Mouse (Mus musculus) liver (tissue): Measurements from ENCODE around the gene Bmt2.

Experiments
- DNase-seq: peaks from one replicate; pipeline ENCODE4 v3.0.0-alpha.2; 2020; ENCODE audit warnings: mixed read lengths

Bmt2 gene

GRCm38 (mm10) chr6:13614568-13614967 lies 63.2 kb downstream of the Bmt2 start:
- no peak for DNase-seq

DNA sequence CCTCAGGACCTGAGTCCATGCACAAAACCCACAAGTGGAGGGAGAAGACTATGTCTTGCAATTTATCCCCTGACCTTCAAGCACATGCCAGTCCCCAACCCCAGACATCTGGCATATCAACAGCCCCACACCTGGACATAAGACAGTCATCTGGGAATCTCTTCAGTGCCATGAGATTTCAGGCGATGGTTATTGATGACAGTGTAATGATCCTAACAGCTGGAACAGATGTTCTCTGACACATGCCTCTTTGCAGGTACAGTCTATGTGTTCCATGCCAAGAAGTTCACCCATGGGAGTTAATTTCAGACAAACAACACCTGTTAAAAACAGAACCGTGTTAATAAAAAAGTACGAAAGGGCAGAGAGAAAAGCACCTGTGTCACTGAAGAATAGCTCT lies 64.1 kb downstream of the Bmt2 start:
- DNase-seq, result no peak

DNA sequence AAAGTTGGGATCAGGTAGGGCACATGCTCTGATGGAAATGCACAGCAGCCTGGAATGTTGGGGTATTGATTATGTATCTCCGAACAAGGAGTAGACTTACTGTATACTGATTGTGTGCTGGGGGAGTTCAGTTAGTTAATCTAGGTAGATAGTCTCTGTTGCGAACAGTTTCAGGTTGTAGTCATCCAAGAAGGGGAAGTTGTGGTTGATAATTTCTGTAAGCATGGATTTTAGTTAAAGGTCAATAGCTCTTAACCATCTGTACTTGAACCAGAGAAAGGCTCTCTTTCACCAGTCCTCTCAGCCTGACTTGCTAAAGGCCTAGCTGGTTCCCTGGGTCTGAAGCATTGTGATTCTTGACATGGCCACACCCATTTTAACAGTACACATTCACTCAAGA lies 66.9 kb downstream of the Bmt2 start:
- DNase-seq, result no peak

- no peak for DNase-seq
These were observed 68.2 kb downstream of the Bmt2 start for GRCm38 (mm10) chr6:13609353-13610140.

DNA sequence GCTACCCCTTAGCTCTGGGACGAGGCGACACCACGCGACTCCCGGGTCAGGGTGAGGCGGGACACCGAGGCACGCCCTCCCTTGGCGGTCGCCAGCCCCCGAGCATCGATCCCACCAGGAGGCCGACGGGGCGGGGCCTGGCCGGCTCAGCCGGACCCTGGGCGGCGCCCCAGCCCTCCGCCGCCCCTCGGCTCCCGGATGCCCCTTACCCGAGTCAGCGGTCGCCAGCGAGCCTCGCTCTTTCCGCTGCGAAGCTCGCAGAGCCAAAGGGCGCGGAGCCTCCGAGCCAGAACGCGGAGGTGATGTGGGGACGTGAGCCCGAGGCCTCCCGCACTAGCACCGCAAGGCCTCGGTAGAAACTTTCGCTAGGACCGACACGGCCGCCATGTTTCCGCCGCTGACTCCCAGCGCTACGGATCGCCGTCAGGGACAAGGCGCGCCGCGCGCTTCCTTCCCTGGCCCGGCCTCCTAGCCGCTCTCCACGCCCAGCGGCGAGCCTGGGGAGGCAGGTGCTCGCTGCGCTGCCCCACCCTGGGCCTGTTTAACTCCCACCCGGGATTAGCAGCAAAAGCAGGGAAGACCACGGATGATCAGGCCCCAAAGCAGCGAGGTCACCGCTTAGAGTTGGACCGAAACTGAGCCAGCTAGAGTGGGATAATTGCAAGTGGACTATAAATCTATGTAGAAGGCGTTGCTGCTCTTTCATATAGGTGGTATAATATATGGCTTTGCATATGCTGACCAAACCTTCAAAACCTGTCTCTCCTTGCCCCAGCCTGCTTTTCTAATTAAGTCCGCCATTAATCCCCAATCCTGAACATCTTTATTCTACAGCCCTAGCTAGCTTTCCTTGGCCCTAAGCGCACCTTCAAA lies 69.9 kb downstream of the Bmt2 start, which contains the start of gene Tmem168:
Tmem168 (minus strand) TSS at position 480 of the 873 bp plus-strand sequence.
- DNase-seq, result peak; percentile 92

DNA sequence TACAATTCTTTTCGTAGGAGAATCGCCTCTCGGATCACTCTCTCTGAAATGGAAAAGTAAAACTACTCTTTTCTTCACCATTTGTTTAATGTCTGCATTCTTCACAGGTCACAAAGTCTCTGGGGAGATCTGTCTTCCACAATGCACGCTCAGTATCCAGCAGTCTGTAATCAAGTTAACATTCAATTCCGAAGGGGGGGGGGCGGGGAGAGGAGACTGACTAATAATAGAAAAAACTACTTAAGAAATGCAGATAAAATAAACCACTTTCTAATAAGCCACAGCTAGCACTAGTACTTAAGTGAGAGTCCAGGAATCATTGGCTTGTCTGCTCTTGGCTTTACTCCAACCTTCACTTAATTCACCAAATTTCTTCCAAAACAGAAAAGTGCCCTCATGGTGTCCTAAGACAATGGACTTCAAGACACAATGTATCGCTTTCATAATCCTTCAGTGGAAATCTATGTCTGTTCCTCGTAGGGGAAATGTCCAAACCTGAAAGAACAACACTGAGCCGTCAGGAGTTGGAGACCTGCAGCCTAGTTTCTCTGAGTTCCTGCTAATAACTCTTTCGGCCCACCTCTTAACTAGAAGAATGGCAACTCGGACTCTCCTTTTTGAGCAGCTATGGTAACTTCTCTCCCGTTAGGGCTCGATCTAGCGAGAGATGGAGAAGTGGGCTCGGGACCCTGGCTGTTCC lies 70.7 kb downstream of the Bmt2 start:
- no peak for DNase-seq

DNA sequence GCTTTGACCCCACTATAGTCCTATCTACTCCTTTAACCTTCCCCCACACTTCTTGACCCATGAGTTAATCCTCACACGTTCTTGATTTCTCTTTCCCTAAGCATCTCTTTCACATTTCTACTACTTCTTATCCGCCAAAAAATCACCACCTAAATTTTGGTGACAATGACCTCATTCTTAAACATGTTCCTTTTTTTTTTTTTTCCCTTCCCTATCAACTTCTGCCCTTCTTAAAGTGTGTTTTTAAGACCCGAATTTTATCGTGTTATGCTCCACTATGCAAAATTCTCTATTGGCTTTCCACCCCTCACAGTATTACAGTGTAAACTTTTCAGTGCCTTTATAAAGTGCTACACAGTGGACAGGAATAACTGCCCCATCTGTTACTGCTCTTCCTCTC lies 71.4 kb downstream of the Bmt2 start:
- no peak for DNase-seq

GRCm38 (mm10) chr6:13603134-13603533 lies 74.6 kb downstream of the Bmt2 start:
- no peak for DNase-seq

DNA sequence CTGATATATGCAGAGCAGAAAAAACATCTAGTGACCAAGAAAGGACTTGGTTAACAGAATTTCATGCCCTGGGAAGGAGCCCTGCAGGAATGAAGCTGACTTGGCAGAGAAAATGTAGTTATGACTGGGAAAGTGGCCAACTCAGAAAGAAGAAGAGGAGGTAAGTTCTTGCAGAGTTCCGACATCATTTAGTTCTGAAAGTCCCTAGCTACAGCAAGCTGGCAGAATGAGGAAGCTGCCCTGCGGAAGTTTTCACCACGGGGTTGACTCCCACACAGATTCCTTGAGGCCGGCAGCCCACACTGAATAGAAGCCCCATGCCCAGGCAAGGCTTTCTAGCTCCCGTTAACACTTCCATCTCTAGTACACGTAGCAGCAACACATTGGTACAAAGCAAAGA lies 76.2 kb downstream of the Bmt2 start:
- DNase-seq, result peak; percentile 30

DNA sequence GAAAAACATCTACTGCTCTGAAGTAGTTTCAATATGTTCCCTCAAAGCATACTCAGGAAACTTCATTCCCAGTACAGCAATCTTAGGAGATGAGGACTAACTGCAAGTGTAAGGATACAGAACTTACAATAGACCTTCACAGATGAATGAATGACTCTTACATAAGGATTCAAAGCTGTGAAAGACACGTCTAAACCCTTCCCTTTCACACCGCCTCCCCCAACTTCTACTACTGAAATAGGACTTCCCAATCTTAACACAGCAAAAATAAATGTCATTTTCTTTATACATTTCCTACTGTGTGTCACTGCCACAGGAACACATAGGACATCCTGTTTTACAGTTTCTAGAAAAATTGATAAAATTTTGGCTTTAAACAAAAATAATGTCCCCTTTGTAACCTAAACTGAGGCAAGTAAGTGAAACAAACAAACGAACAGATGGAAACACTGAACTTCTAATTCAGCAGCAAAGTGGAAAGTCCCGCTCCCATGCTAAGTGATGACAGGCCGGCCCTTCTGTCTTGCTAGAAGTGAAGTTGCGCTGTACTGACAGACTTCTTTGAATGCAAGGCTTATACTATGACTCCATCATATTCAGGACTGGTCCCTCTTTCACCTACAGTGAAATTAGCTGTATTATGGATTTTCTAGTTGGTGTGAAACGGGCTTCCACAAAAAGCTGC lies 79.4 kb downstream of the Bmt2 start:
- DNase-seq, result no peak

GRCm38 (mm10) chr6:13592729-13593345 lies 84.9 kb downstream of the Bmt2 start:
- DNase-seq, result no peak

DNA sequence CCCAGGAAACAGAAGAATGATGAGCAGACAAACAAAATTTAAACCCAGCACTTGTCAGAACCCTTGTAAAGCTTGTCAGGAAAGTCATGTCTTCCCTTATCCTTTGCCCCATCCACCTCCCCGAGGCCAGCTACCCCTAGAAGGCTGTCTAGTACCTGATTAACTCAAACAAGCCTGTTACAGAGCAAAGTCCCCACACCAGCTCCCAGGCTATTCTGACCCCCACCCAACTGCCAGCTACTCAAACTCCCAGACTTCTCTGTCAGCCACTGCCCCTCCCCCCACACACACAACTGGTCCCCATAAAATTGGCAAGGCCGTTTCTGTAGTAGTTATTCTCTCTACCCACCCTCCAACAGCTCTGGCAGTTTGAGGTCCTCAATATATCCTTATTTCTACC lies 91.2 kb downstream of the Bmt2 start:
- DNase-seq, result peak; percentile 63

GRCm38 (mm10) chr6:13586154-13586553 lies 91.6 kb downstream of the Bmt2 start:
- peak; percentile 13 for DNase-seq

GRCm38 (mm10) chr6:13584788-13585187 lies 93.0 kb downstream of the Bmt2 start:
- no peak for DNase-seq

GRCm38 (mm10) chr6:13582075-13582474 lies 95.7 kb downstream of the Bmt2 start:
- no peak for DNase-seq
